Mouse (Mus musculus) hindbrain, embryonic 15.5 days (tissue): ENCODE measurements around the gene Vmn1r31. TPM values are rescaled to one million over a fixed set of nuclear protein-coding genes. Genes with fewer than 3 reads are reported as not detected.

Source experiments
- ATAC-seq: fragments of 200-750 bp; cut with Nextera tagmentation; 2 replicates; pipeline ENCODE4 v1.8.0; 2017; ENCODE audit warnings: low read depth, moderate number of reproducible peaks, moderate TSS enrichment; ENCODE audit not compliant: low FRiP score
- H3K27ac ChIP-seq: fragments of 300-500 bp; sonication (generic); replicated peaks from 2 replicates; pipeline ENCODE4 v1.5.1; 2015; ENCODE audit warnings: mild to moderate bottlenecking, inconsistent platforms
- H3K27me3 ChIP-seq: fragments of 300-500 bp; sonication (generic); 2 replicates; pipeline ENCODE4 v1.6.1; 2015; ENCODE audit warnings: control low read depth, inconsistent platforms
- H3K36me3 ChIP-seq: fragments of 300-500 bp; sonication (generic); 2 replicates; pipeline ENCODE4 v1.6.1; 2015; ENCODE audit warnings: control low read depth, inconsistent platforms
- H3K4me1 ChIP-seq: fragments of 300-500 bp; sonication (generic); replicated peaks from 2 replicates; pipeline ENCODE4 v1.6.1; 2015; ENCODE audit warnings: control low read depth, inconsistent platforms
- H3K4me2 ChIP-seq: fragments of 300-500 bp; sonication (generic); 2 replicates; pipeline ENCODE4 v1.6.1; 2015; ENCODE audit warnings: moderate library complexity, mild to moderate bottlenecking, inconsistent platforms
- H3K4me3 ChIP-seq: fragments of 300-500 bp; sonication (generic); 2 replicates; pipeline ENCODE4 v1.5.1; 2015; ENCODE audit warnings: mild to moderate bottlenecking, inconsistent platforms
- H3K9ac ChIP-seq: fragments of 300-500 bp; sonication (generic); 2 replicates; pipeline ENCODE4 v1.6.1; 2015; ENCODE audit warnings: inconsistent platforms
- H3K9me3 ChIP-seq: fragments of 300-500 bp; sonication (generic); 2 replicates; pipeline ENCODE4 v1.6.1; 2016; ENCODE audit warnings: control low read depth, inconsistent platforms
- WGBS: fragments of 180-500 bp; shearing (Covaris S2); methylation state at CpG from one replicate; pipeline ENCODE4 v1.1.7; 2015; 5-methylcytosine and 5-hydroxymethylcytosine counted together
- polyA plus RNA-seq: library from polyadenylated mRNA; unstranded; fragments of >200 nt; fragmentation: Nextera tagmentation; extraction: Ambion mirVana; gene quantifications from 2 replicates; pipeline ENCODE4 v1.2.1, GENCODE M21; 2015

The Vmn1r31 gene
- polyA plus RNA-seq, result not detected in 2 replicates

- Histone ChIP-seq H3K9ac (no peak within 1 kb of the TSS), H3K4me1 (no peaks in the 10 kb centered on the region), H3K4me3 (no peak within 1 kb of the TSS), H3K27ac (no peak within 1 kb of the TSS), H3K4me2 (no peak within 1 kb of the TSS), H3K36me3 (no peaks in the 10 kb centered on the region), H3K9me3 (no peaks in the 10 kb centered on the region), H3K27me3 (no peaks in the 10 kb centered on the region)
- 91% methylated on average over 1 of the region's 1 CpGs for WGBS
- ATAC-seq, result no peak
Observed at GRCm38 (mm10) chr6:58475230-58475629, at the start of gene Vmn1r31. Gene Vmn1r31, minus strand, starts transcription at chr6:58475330.

DNA sequence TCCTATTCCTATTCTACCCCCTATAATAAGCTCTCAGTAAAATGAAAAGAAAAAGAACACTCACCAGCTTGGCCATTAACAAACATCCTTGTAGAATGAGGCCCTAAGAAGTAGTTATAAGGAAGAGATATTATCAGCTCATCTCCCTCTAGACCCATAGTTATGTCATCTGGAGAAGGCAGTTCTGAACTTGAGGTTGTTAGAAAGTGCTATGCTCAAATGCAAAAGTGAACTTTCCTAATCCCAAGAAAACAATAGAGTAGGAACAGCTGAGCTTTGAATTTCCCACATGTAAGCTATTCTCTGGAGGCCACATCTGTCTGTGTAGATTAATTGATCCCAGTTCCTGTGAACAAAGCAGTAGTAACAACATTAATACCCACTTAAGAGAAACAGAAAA is 31.8 kb downstream of the Vmn1r31 start, which contains the start of gene Vmn1r30:
Vmn1r30 (minus strand) TSS at position 101 of the 400 bp plus-strand sequence.
- no peak for ATAC-seq
- H3K36me3 ChIP-seq, result no peaks in the 10 kb centered on the region
- H3K9me3 ChIP-seq, result no peaks in the 10 kb centered on the region
- no peak within 1 kb of the TSS for H3K27ac ChIP-seq
- H3K4me2 ChIP-seq, result no peak within 1 kb of the TSS
- no peaks in the 10 kb centered on the region for H3K27me3 ChIP-seq
- no peak within 1 kb of the TSS for H3K4me3 ChIP-seq
- no peak within 1 kb of the TSS for H3K9ac ChIP-seq
- no peaks in the 10 kb centered on the region for H3K4me1 ChIP-seq

Other genes with a start within 250 kb of the Vmn1r31 start
- not detected in 2 replicates for gene Vmn1r28, start 213.3 kb downstream of the Vmn1r31 start, polyA plus RNA-seq
- gene Vmn1r29, start 173.8 kb downstream of the Vmn1r31 start, polyA plus RNA-seq, result not detected in 2 replicates
- gene Vmn1r30, start 31.9 kb downstream of the Vmn1r31 start, polyA plus RNA-seq, result not detected in 2 replicates
- 39.6 and 40.6 TPM in 2 replicates for gene Abcg2, start 109.2 kb upstream of the Vmn1r31 start, polyA plus RNA-seq